Mouse (Mus musculus): ENCODE results near the gene Mical3.

- TF ChIP-seq GATA1 (IDR thresholded peaks at IDR 0.05; ENCODE audit: borderline replicate concordance, low read length) (no peak), FLI1 (IDR thresholded peaks at IDR 0.05; ENCODE audit: low read length) (no peak)
Observed at GRCm38 (mm10) chr6:121145010-121145604, 14.3 kb upstream of the Mical3 start.
